Mouse (Mus musculus) CH12.LX (cell line): ENCODE results near the gene Pcyt2. TPM values are rescaled to one million over a fixed set of nuclear protein-coding genes. Genes with fewer than 3 reads are reported as not detected.

Source experiments
- DNase-seq: peaks from one replicate; pipeline ENCODE4 v3.0.0-alpha.2; 2013; ENCODE audit errors: extremely low read depth
- H3K27ac ChIP-seq: 2 replicates; pipeline ENCODE4 v1.5.1; 2012; ENCODE audit warnings: low read depth, mild to moderate bottlenecking, control low read depth, moderate library complexity; ENCODE audit not compliant: insufficient read depth
- H3K27me3 ChIP-seq: replicated peaks from 2 replicates; pipeline ENCODE3; 2012; ENCODE audit warnings: inconsistent platforms
- H3K36me3 ChIP-seq, 2 experiments: replicated peaks in 1 of 2; 2 replicates each; pipeline versions ENCODE3 to v1.6.1; 2012; ENCODE audit warnings: inconsistent platforms in 1 of 2, low read length in 1 of 2, mild to moderate bottlenecking in 1 of 2, mixed read lengths in 1 of 2, moderate library complexity in 1 of 2; ENCODE audit not compliant: control insufficient read depth in 1 of 2, insufficient read depth in 1 of 2
- H3K4me1 ChIP-seq, 2 experiments: 2 replicates each; pipeline ENCODE4 v1.6.1; 2012; ENCODE audit warnings: inconsistent platforms in 1 of 2, moderate library complexity in 1 of 2; ENCODE audit not compliant: insufficient read depth in 2 of 2, control insufficient read depth in 1 of 2
- H3K4me2 ChIP-seq: 2 replicates; pipeline ENCODE4 v1.6.1; 2012; ENCODE audit warnings: low read depth, mild to moderate bottlenecking, control low read depth; ENCODE audit not compliant: poor library complexity, insufficient read depth, severe bottlenecking
- H3K4me3 ChIP-seq, 3 experiments: fragments of 150-350 bp in 1 of 3; sonication (generic) in 1 of 3; replicated peaks in 1 of 3; 2 replicates each; pipeline versions ENCODE3 to v1.5.1; 2011 to 2012; ENCODE audit warnings: low read depth in 2 of 3, low read length in 2 of 3, mild to moderate bottlenecking in 2 of 3, moderate library complexity in 2 of 3, control low read depth in 1 of 3, improper control_type of control experiment in 1 of 3, inconsistent platforms in 1 of 3, mixed read lengths in 1 of 3; ENCODE audit not compliant: poor library complexity in 1 of 3
- H3K79me2 ChIP-seq: replicated peaks from 2 replicates; pipeline ENCODE4 v1.6.1; 2012; ENCODE audit warnings: mild to moderate bottlenecking, moderate library complexity; ENCODE audit not compliant: control insufficient read depth, poor library complexity, insufficient read depth, severe bottlenecking; ENCODE audit errors: extremely low read depth
- H3K9ac ChIP-seq: 2 replicates; pipeline ENCODE4 v1.6.1; 2012; ENCODE audit warnings: low read depth, mild to moderate bottlenecking, control low read depth, moderate library complexity; ENCODE audit not compliant: insufficient read depth
- H3K9me3 ChIP-seq: replicated peaks from 2 replicates; pipeline ENCODE3; 2012; ENCODE audit warnings: low read length, inconsistent platforms, mixed read lengths
- BHLHE40 ChIP-seq: IDR thresholded peaks from 2 replicates; pipeline ENCODE4 v1.6.1; 2011; ENCODE audit warnings: mild to moderate bottlenecking, low read depth, low read length, improper control_type of control experiment
- CHD1 ChIP-seq: IDR thresholded peaks from 2 replicates; pipeline ENCODE4 v1.6.1; 2012; ENCODE audit warnings: low read depth, low read length, improper control_type of control experiment, inconsistent platforms
- CHD2 ChIP-seq: IDR thresholded peaks from 2 replicates; pipeline ENCODE4 v1.6.1; 2011; ENCODE audit warnings: low read length, improper control_type of control experiment
- CTCF ChIP-seq, 2 experiments: IDR thresholded peaks in 1 of 2; conservative IDR thresholded peaks in 1 of 2; 2 replicates each; pipeline ENCODE4 v1.5.1; 2011 to 2012; ENCODE audit warnings: low read depth in 2 of 2, low read length in 2 of 2, improper control_type of control experiment in 1 of 2, inconsistent platforms in 1 of 2, mild to moderate bottlenecking in 1 of 2, moderate library complexity in 1 of 2
- E2F4 ChIP-seq: IDR thresholded peaks from 2 replicates; pipeline ENCODE4 v1.6.1; 2011; ENCODE audit warnings: low read depth, low read length, improper control_type of control experiment; ENCODE audit not compliant: insufficient replicate concordance
- ELF1 ChIP-seq: IDR thresholded peaks from 2 replicates; pipeline ENCODE4 v1.6.1; 2014; ENCODE audit warnings: low read depth, mild to moderate bottlenecking, inconsistent platforms, low read length, improper control_type of control experiment
- EP300 ChIP-seq: IDR thresholded peaks from 2 replicates; pipeline ENCODE4 v1.6.1; 2011; ENCODE audit warnings: low read length, improper control_type of control experiment
- ETS1 ChIP-seq: conservative IDR thresholded peaks from 2 replicates; pipeline ENCODE4 v1.6.1; 2012; ENCODE audit warnings: low read depth, mild to moderate bottlenecking, inconsistent platforms, low read length, improper control_type of control experiment, moderate library complexity
- GABPA ChIP-seq: IDR thresholded peaks from 2 replicates; pipeline ENCODE4 v1.6.1; 2012; ENCODE audit warnings: low read depth, low read length, improper control_type of control experiment, inconsistent platforms; ENCODE audit not compliant: insufficient replicate concordance
- HCFC1 ChIP-seq: IDR thresholded peaks from 2 replicates; pipeline ENCODE4 v1.6.1; 2012; ENCODE audit warnings: low read depth, mild to moderate bottlenecking, inconsistent platforms, low read length, improper control_type of control experiment
- IRF4 ChIP-seq: IDR thresholded peaks from 2 replicates; pipeline ENCODE4 v1.6.1; 2014; ENCODE audit warnings: low read depth, mild to moderate bottlenecking, inconsistent platforms, low read length, improper control_type of control experiment
- JUN ChIP-seq: IDR thresholded peaks from 2 replicates; pipeline ENCODE4 v1.6.1; 2011; ENCODE audit warnings: low read depth, mild to moderate bottlenecking, low read length, improper control_type of control experiment, moderate library complexity; ENCODE audit not compliant: insufficient read depth
- JUND ChIP-seq: conservative IDR thresholded peaks from 2 replicates; pipeline ENCODE4 v1.6.1; 2011; ENCODE audit warnings: low read depth, low read length, improper control_type of control experiment
- KAT2A ChIP-seq: IDR thresholded peaks from 2 replicates; pipeline ENCODE4 v1.6.1; 2012; ENCODE audit warnings: low read length, improper control_type of control experiment, inconsistent platforms; ENCODE audit not compliant: insufficient replicate concordance
- MAFK ChIP-seq: IDR thresholded peaks from 2 replicates; pipeline ENCODE4 v1.6.1; 2011; ENCODE audit warnings: low read length, improper control_type of control experiment; ENCODE audit not compliant: insufficient replicate concordance
- MAX ChIP-seq: IDR thresholded peaks from 2 replicates; pipeline ENCODE4 v1.6.1; 2011; ENCODE audit warnings: low read length, improper control_type of control experiment
- MAZ ChIP-seq: IDR thresholded peaks from 2 replicates; pipeline ENCODE4 v1.6.1; 2012; ENCODE audit warnings: low read depth, mild to moderate bottlenecking, inconsistent platforms, low read length, improper control_type of control experiment, moderate library complexity
- MEF2A ChIP-seq: IDR thresholded peaks from 2 replicates; pipeline ENCODE4 v1.6.1; 2014; ENCODE audit warnings: low read depth, mild to moderate bottlenecking, inconsistent platforms, low read length, improper control_type of control experiment, borderline replicate concordance
- MXI1 ChIP-seq: IDR thresholded peaks from 2 replicates; pipeline ENCODE4 v1.6.1; 2011; ENCODE audit warnings: mild to moderate bottlenecking, low read depth, low read length, improper control_type of control experiment
- MYC ChIP-seq: IDR thresholded peaks from 2 replicates; pipeline ENCODE4 v1.6.1; 2011; ENCODE audit warnings: low read depth, mild to moderate bottlenecking, improper control_type of control experiment, low read length
- NELFE ChIP-seq: IDR thresholded peaks from 2 replicates; pipeline ENCODE4 v1.6.1; 2011; ENCODE audit warnings: low read depth, low read length, improper control_type of control experiment
- NRF1 ChIP-seq: IDR thresholded peaks from 2 replicates; pipeline ENCODE4 v1.6.1; 2014; ENCODE audit warnings: low read depth, mild to moderate bottlenecking, inconsistent platforms, low read length, improper control_type of control experiment, moderate library complexity
- PAX5 ChIP-seq: IDR thresholded peaks from 2 replicates; pipeline ENCODE4 v1.6.1; 2012; ENCODE audit warnings: low read length, inconsistent platforms, mixed read lengths
- POLR2A ChIP-seq: IDR thresholded peaks from 2 replicates; pipeline ENCODE4 v1.6.1; 2011; ENCODE audit warnings: low read depth, mild to moderate bottlenecking, improper control_type of control experiment, low read length
- POLR2AphosphoS2 ChIP-seq: IDR thresholded peaks from 2 replicates; pipeline ENCODE4 v1.6.1; 2011; ENCODE audit warnings: low read depth, low read length, improper control_type of control experiment
- RAD21 ChIP-seq: IDR thresholded peaks from 2 replicates; pipeline ENCODE4 v1.6.1; 2011; ENCODE audit warnings: low read depth, mild to moderate bottlenecking, low read length, improper control_type of control experiment, moderate library complexity
- RCOR1 ChIP-seq: conservative IDR thresholded peaks from 2 replicates; pipeline ENCODE4 v1.6.1; 2012; ENCODE audit warnings: low read depth, mild to moderate bottlenecking, inconsistent platforms, low read length, improper control_type of control experiment
- SIN3A ChIP-seq: IDR thresholded peaks from 2 replicates; pipeline ENCODE4 v1.6.1; 2012; ENCODE audit warnings: low read length, improper control_type of control experiment, inconsistent platforms
- SMC3 ChIP-seq: IDR thresholded peaks from 2 replicates; pipeline ENCODE4 v1.6.1; 2011; ENCODE audit warnings: low read depth, low read length, improper control_type of control experiment
- TBP ChIP-seq: conservative IDR thresholded peaks from 2 replicates; pipeline ENCODE4 v1.6.1; 2011; ENCODE audit warnings: low read depth, low read length, improper control_type of control experiment
- TCF12 ChIP-seq: IDR thresholded peaks from 2 replicates; pipeline ENCODE4 v1.6.1; 2014; ENCODE audit warnings: low read depth, mild to moderate bottlenecking, inconsistent platforms, low read length, improper control_type of control experiment
- UBTF ChIP-seq: IDR thresholded peaks from 2 replicates; pipeline ENCODE4 v1.6.1; 2012; ENCODE audit warnings: low read depth, mild to moderate bottlenecking, inconsistent platforms, low read length, improper control_type of control experiment, moderate library complexity
- USF1 ChIP-seq: IDR thresholded peaks from 2 replicates; pipeline ENCODE4 v1.6.1; 2014; ENCODE audit warnings: low read depth, mild to moderate bottlenecking, inconsistent platforms, low read length, improper control_type of control experiment
- USF2 ChIP-seq: conservative IDR thresholded peaks from 2 replicates; pipeline ENCODE4 v1.6.1; 2011; ENCODE audit warnings: low read depth, low read length, improper control_type of control experiment
- ZC3H11A ChIP-seq: IDR thresholded peaks from 2 replicates; pipeline ENCODE4 v1.6.1; 2012; ENCODE audit warnings: low read depth, mild to moderate bottlenecking, inconsistent platforms, low read length, improper control_type of control experiment
- ZKSCAN1 ChIP-seq: IDR thresholded peaks from 2 replicates; pipeline ENCODE4 v1.6.1; 2012; ENCODE audit warnings: low read depth, inconsistent platforms, low read length, improper control_type of control experiment, borderline replicate concordance
- ZMIZ1 ChIP-seq: IDR thresholded peaks from 2 replicates; pipeline ENCODE4 v1.6.1; 2012; ENCODE audit warnings: low read depth, mild to moderate bottlenecking, inconsistent platforms, low read length, improper control_type of control experiment
- ZNF384 ChIP-seq: IDR thresholded peaks from 2 replicates; pipeline ENCODE4 v1.6.1; 2012; ENCODE audit warnings: low read depth, low read length, improper control_type of control experiment, inconsistent platforms
- dilution Hi-C: fragments of 300-500 bp; cut with MboI; formaldehyde crosslinking; loops from 2 replicates; pipeline ENCODE4 v1.14.3; 2020; ENCODE audit warnings: low sequenced_read_pairs; ENCODE audit not compliant: extremely low pct_unique_long_range_greater_than_20kb, extremely low pct_ligation_motif_present
- in situ Hi-C: fragments of 300-500 bp; cut with MboI; formaldehyde crosslinking; loops from 3 replicates; pipeline ENCODE4 v1.14.3; 2019; ENCODE audit warnings: low sequenced_read_pairs, low pct_ligation_motif_present, low pct_unique_long_range_greater_than_20kb, mixed read lengths
- polyA plus RNA-seq: library from polyadenylated mRNA; unstranded; fragments of >175 nt; gene quantifications from 2 replicates; pipeline ENCODE4 v1.2.1, GENCODE M21; 2012; ENCODE audit warnings: low read depth; ENCODE audit not compliant: insufficient read length
- total RNA-seq, 2 experiments: library from RNA; depleted of rRNA; stranded (reverse); fragments of 300-350 nt in 1 of 2; fragments of >200 nt in 1 of 2; gene quantifications; 2 replicates each; pipeline ENCODE4 v1.2.3; 2012 to 2014

The Pcyt2 gene
- total and polyA plus RNA-seq, 3 experiments: 154 to 166 (median 155) TPM

DNA sequence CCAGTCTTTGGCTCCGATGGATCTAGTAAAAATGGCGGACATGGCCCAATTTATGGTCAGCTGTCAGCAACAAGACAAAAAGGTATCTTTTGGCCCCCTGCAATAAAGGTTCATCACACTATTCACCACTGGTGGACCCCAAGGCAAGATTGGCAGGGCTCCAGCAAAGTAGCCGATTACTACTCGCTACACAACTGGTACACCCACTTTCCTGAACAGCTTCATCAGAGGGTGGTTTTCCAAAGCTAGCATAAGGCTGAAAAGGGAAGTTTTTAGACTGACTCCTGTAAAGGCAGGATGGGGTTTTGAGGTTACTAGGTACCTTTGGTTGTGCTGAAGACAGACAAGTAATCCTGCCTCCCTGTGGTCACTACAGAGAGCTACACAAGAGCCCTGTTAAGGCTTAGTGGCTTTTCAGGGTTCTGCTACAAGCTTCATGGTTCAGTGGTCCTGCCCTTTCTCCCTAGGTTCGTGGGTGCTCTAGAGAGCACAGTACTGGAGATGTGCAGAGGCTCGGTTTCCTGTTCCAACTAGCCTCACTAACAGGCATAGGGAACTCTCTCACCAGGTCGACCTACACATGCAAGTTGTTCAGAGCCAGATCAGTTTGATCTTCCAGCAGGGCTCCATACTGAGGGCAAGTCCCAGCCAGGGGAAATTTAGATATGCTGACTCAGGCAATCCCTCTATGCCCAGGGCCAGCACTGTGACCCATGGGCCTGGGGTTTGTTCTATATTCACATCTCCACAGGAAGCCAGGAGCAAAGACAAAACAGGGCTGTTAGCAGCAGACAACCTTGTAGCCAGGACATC lies 40.3 kb downstream of the Pcyt2 start:
- Histone ChIP-seq H3K27me3 (no peaks in the 10 kb centered on the region), H3K36me3 (peaks cover 32 to 46% of the 10 kb centered on the region in 2 experiments), H3K4me2 (no peak overlapping the region), H3K4me3 (no peak overlapping the region), H3K27ac (no peak overlapping the region), H3K79me2 (peaks cover 34% of the 10 kb centered on the region), H3K9ac (no peak overlapping the region), H3K9me3 (no peaks in the 10 kb centered on the region), H3K4me1 (peaks cover 11 to 62% of the 10 kb centered on the region in 2 experiments)
- dilution Hi-C loops: no loop called here
- in situ Hi-C loops: no loop called here
- TF ChIP-seq TBP (no peak), MYC (no peak), PAX5 (no peak), RAD21 (peak; percentile 28), UBTF (no peak), CTCF (conservative IDR thresholded peaks at IDR 0.05 in 1 of 2, IDR thresholded peaks at IDR 0.05 in 1 of 2; ENCODE audit: low read depth in 2 of 2, low read length in 2 of 2) (peak; percentile 63 to 71), GABPA (no peak), KAT2A (no peak), ZKSCAN1 (no peak), USF2 (no peak), ELF1 (no peak), MAZ (0 out of 2 replicates have a peak, but pooled peaks have one; percentile 24), CHD2 (no peak), MAFK (peak; percentile 85; the same call in 1 of the 2 replicates), IRF4 (no peak), MXI1 (no peak), JUND (no peak), EP300 (no peak), JUN (no peak), NRF1 (no peak), BHLHE40 (no peak), USF1 (no peak), E2F4 (no peak), RCOR1 (no peak), POLR2A (peak; percentile 19; the same call in 1 of the 2 replicates), CHD1 (no peak), TCF12 (no peak), MEF2A (no peak), NELFE (no peak; the same call in 1 of the 2 replicates), MAX (no peak), ETS1 (no peak), HCFC1 (no peak), POLR2AphosphoS2 (peak; percentile 39), SMC3 (peak; percentile 67), ZMIZ1 (0 out of 2 replicates have a peak, but pooled peaks have one; percentile 6), ZNF384 (no peak), ZC3H11A (no peak), SIN3A (no peak)
- peak; percentile 68 for DNase-seq
